Mouse (Mus musculus) embryonic fibroblast, embryonic 13.5 days (primary cell): Measurements from ENCODE around the gene Katna1.

Source experiments
- CTCF ChIP-seq: IDR thresholded peaks from 2 replicates; pipeline ENCODE4 v1.5.1; 2011; ENCODE audit warnings: mild to moderate bottlenecking, control low read depth, low read length, moderate library complexity, borderline replicate concordance; ENCODE audit not compliant: insufficient read depth
- POLR2A ChIP-seq: IDR thresholded peaks from 2 replicates; pipeline ENCODE4 v1.6.1; 2011; ENCODE audit warnings: low read depth, mild to moderate bottlenecking, control low read depth, low read length, moderate library complexity

DNA sequence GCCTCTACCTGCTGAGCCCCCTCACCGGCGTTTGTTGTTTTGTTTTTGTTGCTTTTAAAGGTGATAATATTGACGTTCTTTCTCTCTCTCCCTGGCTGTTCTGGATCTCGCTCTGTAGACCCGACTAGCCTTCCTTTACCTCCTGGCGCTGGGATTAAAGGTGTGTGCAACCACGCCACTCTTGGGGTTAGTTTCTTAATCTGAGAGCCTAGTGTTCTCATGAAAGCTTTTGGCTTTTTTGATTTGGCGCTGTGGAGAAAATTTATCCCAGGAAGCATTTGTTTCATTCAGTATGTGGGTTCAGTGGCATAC, 657 bp downstream of the Katna1 start:
- TF ChIP-seq POLR2A (no peak), CTCF (no peak)
